Mouse (Mus musculus): ENCODE data around the gene Lrrc4. TPM values are rescaled to one million over a fixed set of nuclear protein-coding genes. Genes with fewer than 3 reads are reported as not detected.

Lrrc4 gene
- polyA plus RNA-seq, 1 experiment, result 0.53 TPM

- TF ChIP-seq POLR2A (IDR thresholded peaks at IDR 0.05; ENCODE audit: low read depth, low read length) (no peak), CTCF (IDR thresholded peaks at IDR 0.05; ENCODE audit: extremely low read depth, insufficient read depth, insufficient read length, insufficient replicate concordance) (no peak)
- Histone ChIP-seq H3K4me3 (ENCODE audit: extremely low read depth, insufficient read depth, insufficient read length) (no peak overlapping the region), H3K36me3 (ENCODE audit: control insufficient read depth, insufficient read depth, low read length) (no peaks in the 10 kb centered on the region), H3K4me1 (ENCODE audit: control insufficient read depth, insufficient read depth, insufficient read length) (no peaks in the 10 kb centered on the region), H3K27ac (ENCODE audit: insufficient read depth, low read length) (no peak overlapping the region), H3K27me3 (ENCODE audit: control insufficient read depth, insufficient read depth, low read length) (no peaks in the 10 kb centered on the region)
- WGBS, result 86% methylated on average over 6 of the region's 6 CpGs
- DNase-seq (ENCODE audit: low read depth in 1 of 2, low spot score in 2 of 2), result no peak
Measured at GRCm38 (mm10) chr6:28635531-28636348, 195.8 kb downstream of the Lrrc4 start.

- no peak overlapping the region for H3K4me3 ChIP-seq (ENCODE audit: extremely low read depth, insufficient read depth, insufficient read length)
- H3K27me3 ChIP-seq (ENCODE audit: control insufficient read depth, insufficient read depth, low read length), result no peaks in the 10 kb centered on the region
- TF ChIP-seq POLR2A (IDR thresholded peaks at IDR 0.05; ENCODE audit: low read depth, low read length), result no peak
- TF ChIP-seq CTCF (IDR thresholded peaks at IDR 0.05; ENCODE audit: extremely low read depth, insufficient read depth, insufficient read length, insufficient replicate concordance), result no peak
- no peaks in the 10 kb centered on the region for H3K4me1 ChIP-seq (ENCODE audit: control insufficient read depth, insufficient read depth, insufficient read length)
- WGBS, result 96% methylated on average over 1 of the region's 1 CpGs
- DNase-seq (ENCODE audit: low read depth in 1 of 2, low spot score in 2 of 2), result no peak
- H3K27ac ChIP-seq (ENCODE audit: insufficient read depth, low read length), result no peak overlapping the region
- H3K36me3 ChIP-seq (ENCODE audit: control insufficient read depth, insufficient read depth, low read length), result no peaks in the 10 kb centered on the region
Measured at GRCm38 (mm10) chr6:28635092-28635491, 196.5 kb downstream of the Lrrc4 start.

DNA sequence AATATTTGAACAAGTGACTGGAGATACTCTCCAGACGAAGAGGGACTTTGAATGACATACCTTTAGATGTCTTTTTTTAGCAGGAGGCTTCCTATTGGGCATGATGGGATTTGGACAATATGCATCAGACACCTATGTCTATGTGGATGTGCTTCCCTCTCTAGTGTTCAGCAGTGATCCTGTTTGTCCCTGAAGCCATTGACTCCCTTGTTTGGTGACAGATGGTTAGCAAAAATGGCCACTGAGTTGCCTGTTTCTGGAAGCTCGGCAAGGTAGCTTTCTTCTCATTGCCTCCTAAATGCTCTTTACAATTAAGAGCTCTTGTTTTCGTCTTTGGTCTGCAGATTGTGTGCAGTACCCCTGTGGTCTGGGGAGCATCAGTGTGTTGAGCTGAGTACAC is 197.9 kb downstream of the Lrrc4 start:
- H3K4me1 ChIP-seq (ENCODE audit: control insufficient read depth, insufficient read depth, insufficient read length), result no peaks in the 10 kb centered on the region
- H3K36me3 ChIP-seq (ENCODE audit: control insufficient read depth, insufficient read depth, low read length), result no peaks in the 10 kb centered on the region
- DNase-seq (ENCODE audit: low read depth in 1 of 2, low spot score in 2 of 2), result no peak
- WGBS, result 88% methylated on average over 3 of the region's 3 CpGs
- no peak overlapping the region for H3K27ac ChIP-seq (ENCODE audit: insufficient read depth, low read length)
- TF ChIP-seq POLR2A (IDR thresholded peaks at IDR 0.05; ENCODE audit: low read depth, low read length) (no peak), CTCF (IDR thresholded peaks at IDR 0.05; ENCODE audit: extremely low read depth, insufficient read depth, insufficient read length, insufficient replicate concordance) (no peak)
- H3K4me3 ChIP-seq (ENCODE audit: extremely low read depth, insufficient read depth, insufficient read length), result no peak overlapping the region
- no peaks in the 10 kb centered on the region for H3K27me3 ChIP-seq (ENCODE audit: control insufficient read depth, insufficient read depth, low read length)

GRCm38 (mm10) chr6:28633120-28633519 is 198.4 kb downstream of the Lrrc4 start:
- WGBS, result 91% methylated on average over 2 of the region's 2 CpGs
- TF ChIP-seq POLR2A (IDR thresholded peaks at IDR 0.05; ENCODE audit: low read depth, low read length) (no peak), CTCF (IDR thresholded peaks at IDR 0.05; ENCODE audit: extremely low read depth, insufficient read depth, insufficient read length, insufficient replicate concordance) (no peak)
- H3K4me1 ChIP-seq (ENCODE audit: control insufficient read depth, insufficient read depth, insufficient read length), result no peaks in the 10 kb centered on the region
- no peak for DNase-seq (ENCODE audit: low read depth in 1 of 2, low spot score in 2 of 2)
- no peak overlapping the region for H3K4me3 ChIP-seq (ENCODE audit: extremely low read depth, insufficient read depth, insufficient read length)
- no peaks in the 10 kb centered on the region; the same call in 1 of the 2 replicates for H3K36me3 ChIP-seq (ENCODE audit: control insufficient read depth, insufficient read depth, low read length)
- H3K27me3 ChIP-seq (ENCODE audit: control insufficient read depth, insufficient read depth, low read length), result no peaks in the 10 kb centered on the region
- H3K27ac ChIP-seq (ENCODE audit: insufficient read depth, low read length), result no peak overlapping the region

GRCm38 (mm10) chr6:28630926-28631325 is 200.6 kb downstream of the Lrrc4 start:
- no peak overlapping the region for H3K27ac ChIP-seq (ENCODE audit: insufficient read depth, low read length)
- TF ChIP-seq CTCF (IDR thresholded peaks at IDR 0.05; ENCODE audit: extremely low read depth, insufficient read depth, insufficient read length, insufficient replicate concordance), result no peak
- no peak for TF ChIP-seq POLR2A (IDR thresholded peaks at IDR 0.05; ENCODE audit: low read depth, low read length)
- 91% methylated on average over 2 of the region's 2 CpGs for WGBS
- no peaks in the 10 kb centered on the region for H3K4me1 ChIP-seq (ENCODE audit: control insufficient read depth, insufficient read depth, insufficient read length)
- no peaks in the 10 kb centered on the region for H3K27me3 ChIP-seq (ENCODE audit: control insufficient read depth, insufficient read depth, low read length)
- no peak for DNase-seq (ENCODE audit: low read depth in 1 of 2, low spot score in 2 of 2)
- no peak overlapping the region for H3K4me3 ChIP-seq (ENCODE audit: extremely low read depth, insufficient read depth, insufficient read length)
- peaks cover 5% of the 10 kb centered on the region for H3K36me3 ChIP-seq (ENCODE audit: control insufficient read depth, insufficient read depth, low read length)

GRCm38 (mm10) chr6:28629866-28630265 is 201.7 kb downstream of the Lrrc4 start:
- Histone ChIP-seq H3K27ac (ENCODE audit: insufficient read depth, low read length) (no peak overlapping the region), H3K4me1 (ENCODE audit: control insufficient read depth, insufficient read depth, insufficient read length) (no peaks in the 10 kb centered on the region), H3K4me3 (ENCODE audit: extremely low read depth, insufficient read depth, insufficient read length) (no peak overlapping the region), H3K27me3 (ENCODE audit: control insufficient read depth, insufficient read depth, low read length) (no peaks in the 10 kb centered on the region), H3K36me3 (ENCODE audit: control insufficient read depth, insufficient read depth, low read length) (peaks cover 5% of the 10 kb centered on the region)
- DNase-seq (ENCODE audit: low read depth in 1 of 2, low spot score in 2 of 2), result no peak
- WGBS, result 92% methylated on average over 2 of the region's 2 CpGs
- TF ChIP-seq CTCF (IDR thresholded peaks at IDR 0.05; ENCODE audit: extremely low read depth, insufficient read depth, insufficient read length, insufficient replicate concordance), result no peak

- WGBS, result 82% methylated on average over 1 of the region's 1 CpGs
- H3K4me1 ChIP-seq (ENCODE audit: control insufficient read depth, insufficient read depth, insufficient read length), result no peaks in the 10 kb centered on the region
- no peak overlapping the region for H3K27ac ChIP-seq (ENCODE audit: insufficient read depth, low read length)
- H3K36me3 ChIP-seq (ENCODE audit: control insufficient read depth, insufficient read depth, low read length), result peaks cover 5% of the 10 kb centered on the region
- no peak for DNase-seq (ENCODE audit: low read depth in 1 of 2, low spot score in 2 of 2)
- no peak for TF ChIP-seq POLR2A (IDR thresholded peaks at IDR 0.05; ENCODE audit: low read depth, low read length)
- no peak for TF ChIP-seq CTCF (IDR thresholded peaks at IDR 0.05; ENCODE audit: extremely low read depth, insufficient read depth, insufficient read length, insufficient replicate concordance)
- H3K27me3 ChIP-seq (ENCODE audit: control insufficient read depth, insufficient read depth, low read length), result no peaks in the 10 kb centered on the region
- no peak overlapping the region for H3K4me3 ChIP-seq (ENCODE audit: extremely low read depth, insufficient read depth, insufficient read length)
Measured at GRCm38 (mm10) chr6:28628408-28628807, 203.1 kb downstream of the Lrrc4 start.
